Mouse (Mus musculus) erythroblast, adult 5-6 weeks (primary cell): ENCODE data around the gene Slfn8. TPM values are rescaled to one million over a fixed set of nuclear protein-coding genes. Genes with fewer than 3 reads are reported as not detected.
"Not testable (repeated sequence)": the region's sequence is repeated elsewhere in the genome, so short reads cannot be mapped to it uniquely, and the experiment has no call there.

Source experiments
- ATAC-seq: replicated peaks from 2 replicates; pipeline ENCODE4 v1.8.0; 2016; ENCODE audit warnings: moderate number of reproducible peaks, mild to moderate bottlenecking, moderate TSS enrichment, inconsistent platforms; ENCODE audit not compliant: poor library complexity, low FRiP score, severe bottlenecking
- total RNA-seq, 2 experiments: library from RNA; stranded (forward) in 1 of 2; stranded (reverse) in 1 of 2; fragments of 150-400 nt in 1 of 2; fragments of 200-764, 138-1000 nt in 1 of 2; gene quantifications; 2 replicates each; pipeline versions ENCODE4 v1.2.3 to v1.2.4; 2015 to 2017; ENCODE audit warnings: low replicate concordance in 2 of 2

The Slfn8 gene
- 3.7 and 9.0 TPM in 2 replicates for total RNA-seq (2015; ENCODE audit: low replicate concordance)
- 2.7 and 5.4 TPM in 2 replicates for total RNA-seq (2017; ENCODE audit: low replicate concordance)

DNA sequence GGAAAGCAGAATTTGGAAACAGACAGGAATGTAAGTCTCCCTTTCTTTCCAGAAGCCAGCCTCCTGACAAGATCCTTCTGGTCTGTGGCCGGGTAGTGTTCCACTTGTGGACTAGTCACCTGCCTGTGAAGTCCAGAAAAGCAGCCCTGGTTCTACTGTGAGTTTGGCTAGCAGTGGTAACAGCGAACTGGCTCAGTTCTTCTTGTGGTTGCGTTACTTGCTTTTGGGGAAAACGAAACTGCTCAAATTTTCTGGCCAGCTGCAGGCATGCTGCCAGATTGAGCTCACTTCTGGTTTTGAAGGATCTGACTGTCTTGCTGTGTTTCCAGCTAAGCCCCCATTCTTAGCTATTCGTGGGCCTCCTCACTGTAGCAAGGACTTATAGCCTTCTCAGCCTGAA is at the start of gene Slfn8:
Gene Slfn8 (minus strand): TSS at position 190 of the 400 bp plus-strand sequence.
- ATAC-seq: no peak

DNA sequence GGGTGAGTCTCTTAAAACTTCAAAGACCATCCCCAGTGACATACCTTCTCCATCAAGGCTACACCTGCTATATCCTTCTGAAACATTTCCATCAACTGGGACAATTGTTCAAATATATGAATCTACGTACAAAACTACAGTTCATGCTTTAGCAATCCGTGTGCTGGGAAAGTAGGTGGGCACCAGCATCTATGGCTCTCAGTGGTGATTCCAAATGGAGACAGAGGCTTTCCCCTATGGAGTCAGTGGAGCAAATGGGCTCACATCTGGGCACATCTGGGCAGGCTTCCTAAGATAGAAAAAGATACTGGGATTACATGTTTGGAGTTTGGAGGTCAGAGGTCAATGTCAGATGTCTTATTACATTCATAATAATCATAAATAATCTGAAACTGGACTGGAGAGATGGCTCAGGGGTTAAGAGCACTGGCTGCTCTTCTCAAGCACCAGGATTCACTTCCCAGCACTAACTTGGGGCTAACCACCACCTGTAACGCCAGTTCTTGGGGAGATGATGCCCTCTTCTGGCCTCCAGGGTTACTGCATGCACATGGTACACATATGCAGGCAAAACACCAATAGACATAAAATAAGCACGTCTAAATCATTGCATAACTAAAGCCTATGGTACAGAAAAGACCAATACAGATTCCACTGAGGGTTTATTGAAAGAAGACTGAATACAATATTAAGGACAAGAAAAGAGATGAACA is 47.5 kb upstream of the Slfn8 start:
- ATAC-seq: 0 out of 2 replicates have a peak, but pooled peaks have one; percentile 56

DNA sequence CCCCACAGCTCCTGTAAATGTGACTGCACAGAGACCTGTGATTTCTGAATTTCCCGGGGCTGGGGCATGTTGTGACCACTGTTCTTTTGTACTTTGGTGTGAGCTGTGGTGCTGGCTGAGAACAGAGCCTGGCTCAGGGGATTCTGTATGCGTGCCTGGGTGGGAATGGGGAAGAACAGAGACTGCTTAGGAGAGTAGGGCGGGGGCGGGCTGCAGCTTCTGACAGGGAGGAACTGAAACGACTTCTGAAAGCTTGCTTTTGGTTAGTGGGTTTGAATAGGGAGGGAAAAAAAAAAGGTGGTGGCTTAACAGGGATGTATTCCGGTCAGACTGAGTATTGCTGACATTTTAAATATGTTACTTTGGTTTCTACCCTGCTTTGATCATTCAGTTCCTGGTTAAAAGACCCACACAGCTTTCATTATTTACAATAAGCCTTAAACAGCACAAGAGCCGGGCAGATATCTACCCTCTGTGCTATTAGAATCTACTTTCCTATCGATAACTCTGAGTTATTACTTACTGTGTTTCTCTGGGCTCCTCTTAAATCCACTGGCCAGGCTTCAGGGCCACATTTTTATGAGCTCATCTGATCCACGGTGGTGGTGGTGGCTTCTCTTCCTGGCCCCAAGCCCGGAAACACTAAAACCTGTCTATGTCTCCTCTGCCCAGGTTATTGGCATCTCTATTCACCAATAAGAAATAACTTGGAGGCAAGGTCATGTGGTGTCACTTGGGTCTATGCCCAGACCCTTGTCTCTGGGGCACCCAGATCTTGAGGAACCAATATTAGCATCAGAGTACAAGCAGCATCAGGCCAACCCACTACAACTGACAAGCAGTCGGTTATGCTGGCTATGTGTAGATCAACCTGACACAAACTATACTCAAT is 46.3 kb upstream of the Slfn8 start:
- ATAC-seq: peak; percentile 59; the same call in 1 of the 2 replicates

DNA sequence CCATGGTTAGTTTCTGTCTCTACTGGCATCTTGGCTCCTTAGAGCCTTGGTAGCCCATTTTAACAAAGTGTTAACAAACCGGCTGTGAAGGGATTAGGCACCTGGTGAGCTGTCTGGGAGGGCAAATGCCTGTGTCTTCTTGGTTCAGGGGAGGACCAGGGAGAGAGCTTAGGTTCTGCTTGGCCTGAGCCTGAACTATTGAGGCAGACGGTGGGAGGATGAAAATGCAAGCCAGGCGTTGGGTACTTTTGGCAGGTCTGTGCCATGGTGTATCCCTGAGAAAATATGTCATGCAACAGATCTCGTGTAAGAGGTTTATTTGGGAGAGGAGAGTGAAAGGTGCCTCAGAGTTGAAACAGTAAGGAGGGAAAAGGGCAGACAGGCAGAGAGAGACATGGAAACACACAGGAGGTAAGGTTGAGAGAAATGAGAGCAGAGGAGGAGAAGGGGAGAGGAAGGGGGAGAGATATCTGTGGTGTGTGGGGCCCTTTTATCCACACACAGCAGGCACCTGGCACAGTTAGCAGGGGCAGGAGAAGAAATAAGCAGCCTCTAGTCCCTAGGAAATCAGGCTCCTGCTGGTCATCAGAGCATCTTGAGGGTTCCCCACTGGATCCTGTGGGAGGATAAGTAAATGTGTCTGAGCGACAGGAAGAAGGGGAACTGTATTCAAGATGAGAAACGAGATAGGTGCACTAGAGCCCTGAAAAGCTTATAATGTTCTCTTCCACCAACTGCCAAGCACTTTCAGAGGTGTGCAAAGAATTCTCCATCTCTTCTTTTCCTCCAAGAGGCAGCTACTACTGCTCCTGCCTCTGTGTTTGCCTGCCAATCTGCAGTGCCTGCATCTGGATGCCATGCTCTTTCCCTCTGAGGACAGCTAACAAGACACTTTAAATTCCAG is 45.1 kb upstream of the Slfn8 start:
- 0 out of 2 replicates have a peak, but pooled peaks have one; percentile 24 for ATAC-seq

DNA sequence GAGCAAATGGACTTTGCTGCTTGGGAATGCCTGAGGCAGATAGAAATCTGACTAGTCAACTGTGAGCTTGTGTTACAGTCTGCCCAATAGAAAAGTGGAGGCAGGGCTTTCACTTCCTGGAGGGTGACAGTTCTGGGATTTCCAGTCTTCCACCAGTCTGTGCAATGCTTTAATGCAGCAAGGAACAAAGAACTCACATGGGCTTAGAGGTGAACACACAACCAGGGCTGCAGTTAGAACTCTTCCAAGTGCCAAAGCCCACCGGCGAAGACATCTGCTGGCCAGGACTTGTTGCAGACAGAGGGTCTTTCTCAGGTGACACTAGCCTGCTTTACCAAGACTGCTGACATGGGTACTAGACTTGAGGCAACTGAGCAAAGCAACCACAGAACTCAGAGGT is 44.3 kb upstream of the Slfn8 start, which contains the start of gene Slfn2:
Gene Slfn2 (plus strand): TSS at position 167 of the 400 bp plus-strand sequence.
- ATAC-seq: no peak

DNA sequence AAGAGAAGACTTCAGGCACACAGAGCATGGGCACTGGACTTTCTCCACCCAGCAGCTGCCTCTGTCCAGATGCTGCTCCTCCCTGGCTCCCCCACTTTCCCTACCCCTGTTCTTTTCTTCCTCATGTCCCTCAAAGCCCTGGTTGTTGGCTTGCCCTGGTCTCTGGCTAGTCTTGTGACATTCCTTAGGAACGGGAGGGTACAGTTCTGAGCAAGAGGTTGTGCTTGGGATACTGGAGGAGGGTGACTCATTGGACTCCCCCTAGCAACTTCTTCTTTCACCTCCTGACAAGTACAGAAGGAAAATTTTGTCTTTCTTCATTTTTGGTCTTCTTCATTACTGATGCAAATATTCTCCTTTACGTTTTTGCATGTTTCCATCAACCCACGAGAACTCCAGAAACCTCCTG is 43.3 kb upstream of the Slfn8 start:
- ATAC-seq: no peak

DNA sequence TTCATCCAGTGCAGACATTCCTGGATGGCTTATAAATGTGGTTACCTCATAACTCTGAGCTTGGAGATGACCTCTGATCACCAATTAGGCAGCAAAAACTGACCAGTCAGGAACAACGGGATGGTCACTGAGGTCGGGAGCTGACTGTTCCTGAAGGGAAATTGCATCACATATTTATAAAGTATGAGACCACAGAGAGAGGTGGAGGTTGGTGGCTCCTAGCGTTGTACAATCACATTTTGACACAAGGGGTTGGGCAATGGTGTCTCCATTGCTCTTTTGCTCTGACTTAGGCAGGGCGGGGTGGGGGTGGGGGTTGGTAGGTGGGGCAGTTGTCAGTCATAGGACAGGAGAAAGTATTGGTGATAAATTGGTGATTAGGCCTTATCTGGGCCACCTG is 42.5 kb upstream of the Slfn8 start:
- ATAC-seq: no peak

DNA sequence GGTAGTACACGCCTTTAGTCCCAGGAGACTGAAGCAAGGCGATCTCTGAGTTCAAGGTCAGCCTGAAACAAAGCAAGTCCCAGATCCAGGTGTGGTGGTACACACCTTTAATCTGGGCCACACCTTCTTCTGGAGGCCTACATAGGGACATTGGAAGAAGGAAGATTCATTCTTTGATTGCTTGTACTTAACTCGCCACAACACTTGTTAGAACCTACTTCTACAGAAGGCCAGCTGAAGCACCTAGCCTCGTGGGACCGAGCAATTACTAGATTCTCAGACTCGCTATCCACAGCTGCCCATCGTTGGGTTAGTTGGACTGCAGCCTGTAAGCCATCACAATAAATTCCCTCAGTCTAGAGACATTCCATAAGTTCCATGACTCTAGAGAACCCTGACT is 41.2 kb upstream of the Slfn8 start:
- no peak for ATAC-seq

DNA sequence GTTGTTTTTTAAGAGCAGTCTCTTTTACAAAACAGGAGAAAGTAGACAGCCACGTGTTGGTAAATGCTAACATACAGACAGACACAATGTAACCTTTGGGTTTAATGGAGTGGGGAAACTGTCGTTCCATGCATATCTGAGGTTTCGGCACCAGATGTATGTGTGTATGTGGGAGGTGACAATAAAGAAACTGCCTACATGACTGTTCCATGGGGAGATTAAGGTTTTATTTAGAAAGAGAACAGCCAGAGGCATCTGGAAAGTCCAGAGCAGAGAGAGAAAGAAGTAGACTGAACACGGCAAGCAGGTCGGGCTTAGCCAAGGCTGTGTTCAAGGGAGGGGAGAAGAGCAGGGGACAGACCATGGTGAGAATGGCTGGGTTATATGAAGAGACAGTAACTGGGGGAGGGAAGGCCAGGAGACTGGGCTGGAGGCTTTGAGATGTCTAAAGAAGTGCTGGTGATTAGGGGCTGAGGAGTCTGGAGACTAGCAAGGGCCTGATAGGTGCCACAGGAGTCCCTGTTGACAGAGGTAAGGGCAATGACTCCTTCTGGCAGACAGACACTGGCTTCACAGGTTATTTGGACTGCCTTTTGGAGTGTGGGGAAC is 39.9 kb upstream of the Slfn8 start:
- no peak for ATAC-seq

DNA sequence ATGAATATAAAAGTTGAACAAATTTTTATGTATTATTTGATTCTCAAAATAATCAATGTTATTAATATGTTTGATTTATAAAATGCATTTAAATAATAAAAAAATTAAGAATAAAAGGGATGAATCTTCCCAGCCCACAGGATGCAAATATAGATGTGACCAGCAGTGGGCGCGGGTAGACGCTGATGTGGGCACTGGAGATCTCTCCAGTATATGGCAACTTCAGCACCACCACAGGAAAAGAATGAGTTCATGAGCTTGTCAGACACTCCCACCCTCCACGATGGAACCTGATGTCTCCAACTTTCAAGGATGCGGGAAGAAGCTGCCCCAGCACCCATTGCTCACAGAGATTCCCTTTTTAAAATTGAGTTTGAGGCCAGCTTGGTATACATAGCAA is 37.3 kb upstream of the Slfn8 start:
- ATAC-seq: peak; percentile 87

DNA sequence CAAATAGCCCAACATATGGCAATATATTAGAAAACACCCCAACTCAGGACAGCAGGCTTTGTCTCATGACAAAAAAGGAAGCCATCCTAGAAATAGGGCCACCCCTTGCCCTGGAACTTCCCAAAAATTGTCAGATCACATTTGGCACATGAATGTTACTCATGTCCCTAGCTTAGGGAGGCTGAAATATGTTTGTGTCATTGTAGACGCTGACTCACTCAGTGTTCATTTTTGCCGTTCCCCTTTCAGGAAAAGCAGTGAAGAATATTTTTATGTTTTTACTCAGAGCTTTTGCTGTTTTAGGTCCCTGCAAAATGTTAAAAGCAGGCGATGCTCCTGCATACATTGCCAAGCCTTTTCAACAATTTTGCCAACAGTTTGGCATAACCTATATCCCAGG is 25.0 kb upstream of the Slfn8 start:
- no peak for ATAC-seq

DNA sequence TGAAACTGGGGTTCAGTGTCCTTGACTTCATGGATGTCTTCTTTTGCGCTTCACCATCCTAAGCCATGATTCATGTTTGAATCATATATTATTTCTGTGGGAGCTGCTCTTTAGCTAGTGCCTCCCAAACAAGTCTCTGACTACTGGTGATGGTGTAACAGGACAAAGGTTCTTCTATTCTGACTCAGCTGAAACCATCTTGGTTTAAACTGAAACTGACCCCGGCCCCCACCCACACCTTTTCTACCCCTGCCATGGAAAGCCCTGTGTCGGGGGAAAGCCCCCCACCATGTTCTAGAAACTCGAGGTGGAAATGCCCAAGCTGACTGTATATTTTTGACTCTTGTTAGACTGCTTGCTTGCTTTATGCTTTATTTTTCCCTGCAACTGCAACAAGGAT is 23.3 kb upstream of the Slfn8 start:
- ATAC-seq: no peak

DNA sequence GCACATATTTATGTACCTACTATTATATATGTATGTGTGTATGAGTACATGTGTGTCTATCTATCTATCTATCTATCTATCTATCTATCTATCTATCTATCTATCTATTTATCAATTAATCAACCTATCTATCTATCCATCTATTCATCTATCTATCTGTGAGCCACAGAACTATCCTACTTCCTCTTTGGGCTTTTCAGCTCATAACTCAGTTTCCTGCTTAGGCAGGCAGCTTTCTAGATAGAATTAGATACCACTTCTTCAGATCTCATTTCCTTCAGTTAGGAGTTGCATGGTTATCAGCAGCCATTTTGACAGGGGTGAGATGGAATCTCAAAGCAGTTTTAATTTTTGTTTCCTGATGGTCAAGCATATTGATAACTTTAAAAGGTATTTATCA is 20.4 kb upstream of the Slfn8 start:
- no peak for ATAC-seq

DNA sequence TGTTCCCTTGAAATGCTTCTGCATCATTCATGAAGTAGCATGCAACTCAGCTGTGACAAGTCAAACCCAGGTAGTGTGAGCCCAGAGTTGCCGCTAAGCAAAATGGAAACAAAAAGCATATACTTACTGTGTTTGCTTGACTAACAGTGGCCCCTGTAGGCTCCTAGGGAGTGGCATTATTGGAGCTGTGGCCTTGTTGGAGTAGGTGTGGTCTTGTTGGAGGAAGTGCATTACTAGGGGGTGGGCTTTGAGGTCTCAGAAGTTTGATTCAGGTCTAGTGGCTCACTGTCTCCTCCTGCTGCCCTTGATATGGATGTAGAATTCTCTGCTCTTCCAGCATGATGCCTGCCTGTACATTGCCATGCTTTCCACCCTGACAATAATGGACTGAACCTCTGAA is 19.7 kb upstream of the Slfn8 start:
- ATAC-seq: no peak

DNA sequence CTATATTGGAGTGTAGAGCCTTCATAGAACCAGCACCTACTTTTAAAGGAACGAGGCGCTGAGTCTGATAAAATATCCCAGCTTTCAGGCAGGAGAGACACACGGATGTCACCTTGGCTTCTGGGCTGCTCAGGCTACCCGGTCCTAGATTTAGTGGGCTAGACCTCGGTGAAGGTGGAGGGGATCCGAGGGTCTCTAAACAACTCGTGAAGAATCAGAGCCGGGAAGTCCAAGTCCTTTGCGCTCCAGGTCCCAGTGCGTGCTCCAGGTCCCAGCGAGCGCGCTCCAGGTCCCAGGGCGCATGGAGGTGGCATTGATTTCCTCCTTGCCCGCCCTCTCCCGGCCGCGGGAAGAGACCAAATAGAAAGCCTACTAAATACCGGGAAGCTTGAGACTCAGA is 19.2 kb upstream of the Slfn8 start:
- no peak for ATAC-seq

DNA sequence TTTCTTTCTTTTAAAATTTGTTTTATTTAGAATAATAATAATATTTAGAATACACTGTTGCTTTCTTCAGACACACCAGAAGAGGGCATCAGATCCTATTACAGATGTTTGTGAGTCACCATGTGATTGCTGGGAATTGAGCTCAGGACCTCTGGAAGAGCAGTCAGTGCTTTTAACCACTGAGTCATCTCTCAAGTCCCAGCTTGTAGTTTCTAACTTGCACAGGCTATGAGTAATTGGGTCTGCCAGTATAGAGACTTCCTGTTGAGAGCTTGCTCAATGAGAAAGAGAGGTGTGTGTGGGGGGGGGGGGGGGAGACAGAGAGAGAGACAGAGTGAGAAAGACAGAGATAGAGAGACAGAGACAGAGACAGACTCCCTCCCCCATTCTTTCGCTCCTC is 18.5 kb upstream of the Slfn8 start:
- ATAC-seq: no peak

DNA sequence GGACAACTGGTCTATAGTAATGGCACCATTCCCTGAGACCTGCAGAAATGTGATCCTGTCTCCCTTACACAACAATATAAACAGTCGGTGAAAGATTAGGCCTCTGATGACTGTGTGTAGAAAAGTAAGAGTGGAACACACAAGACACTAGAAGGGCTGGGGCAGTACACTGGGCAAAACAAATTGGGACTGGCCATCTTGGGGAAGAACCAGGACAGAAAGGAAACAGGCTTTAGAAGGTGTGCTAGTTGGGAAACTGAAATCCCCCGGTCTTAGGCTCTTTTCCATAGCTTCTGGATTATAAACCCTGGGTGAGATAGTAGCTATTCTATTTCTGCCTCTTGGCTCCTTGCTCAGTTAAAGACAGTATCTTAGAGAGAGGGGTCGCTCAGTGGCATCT is 18.1 kb upstream of the Slfn8 start:
- ATAC-seq: not testable (repeated sequence)

DNA sequence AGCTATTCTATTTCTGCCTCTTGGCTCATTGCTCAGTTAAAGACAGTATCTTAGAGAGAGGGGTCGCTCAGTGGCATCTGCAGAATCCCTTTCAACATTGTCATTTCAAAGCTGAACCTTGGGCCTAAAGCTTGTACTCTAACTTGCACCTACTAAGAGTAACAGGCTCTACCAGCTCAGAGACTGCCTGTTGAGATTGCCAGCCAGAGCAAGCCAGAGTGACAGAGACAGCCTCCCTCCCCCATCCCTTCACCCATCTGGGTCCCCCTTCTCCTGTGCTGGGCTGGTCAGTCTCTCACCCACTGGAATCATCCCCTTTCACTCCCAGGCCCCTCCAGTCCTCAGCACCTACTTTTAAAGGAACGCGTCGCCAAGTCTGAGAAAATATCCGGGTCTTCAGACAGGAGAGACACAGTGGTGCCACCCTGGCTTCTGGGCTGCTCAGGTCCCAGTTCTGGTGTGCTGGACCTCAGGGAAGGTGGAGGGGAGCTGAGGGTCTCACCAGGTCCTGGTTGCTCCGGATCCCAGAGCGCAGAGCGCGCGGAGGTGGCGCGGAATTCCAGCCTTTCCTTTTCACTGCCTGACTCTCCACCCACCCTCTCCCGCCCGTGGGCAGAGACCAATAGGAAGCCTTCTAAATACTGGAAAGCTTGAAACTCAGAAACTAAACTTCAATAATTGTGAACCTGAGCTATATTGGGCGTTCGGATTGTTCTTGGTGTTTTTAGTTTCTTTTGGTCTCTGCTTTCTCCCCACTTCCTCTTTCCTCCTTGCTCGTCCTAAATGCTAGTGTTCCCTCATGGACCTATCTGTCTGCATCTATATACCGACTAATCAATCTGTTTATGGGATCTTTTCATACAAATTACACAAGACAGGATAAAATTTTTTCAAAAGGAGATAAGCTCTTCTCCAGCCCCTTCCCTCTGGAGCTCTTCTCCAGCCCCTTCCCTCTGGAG is 770 bp downstream of the Slfn8 start:
- not testable (repeated sequence) for ATAC-seq
